Mouse (Mus musculus) bone marrow, adult 2 months (tissue): Measurements from ENCODE around the gene B3galnt2. TPM values are rescaled to one million over a fixed set of nuclear protein-coding genes. Genes with fewer than 3 reads are reported as not detected.

Experiments
- H3K27ac ChIP-seq: fragments of 200-500 bp; 2 replicates; pipeline ENCODE4 v1.5.1; 2012; ENCODE audit warnings: low read depth, mild to moderate bottlenecking, control low read depth, inconsistent platforms, low read length; ENCODE audit not compliant: control insufficient read depth, poor library complexity, insufficient read depth
- H3K4me1 ChIP-seq: fragments of 200-500 bp; 2 replicates; pipeline ENCODE4 v1.6.1; 2011; ENCODE audit warnings: low read length; ENCODE audit not compliant: control insufficient read depth, insufficient read depth
- H3K4me3 ChIP-seq: fragments of 200-500 bp; replicated peaks from 2 replicates; pipeline ENCODE3; 2011; ENCODE audit warnings: mild to moderate bottlenecking, low read depth, low read length, control low read depth; ENCODE audit not compliant: control insufficient read depth
- CTCF ChIP-seq: fragments of 200-500 bp; IDR thresholded peaks from 2 replicates; pipeline ENCODE4 v1.5.1; 2011; ENCODE audit warnings: low read length, control low read depth; ENCODE audit not compliant: control insufficient read depth, insufficient read depth
- POLR2A ChIP-seq: fragments of 200-500 bp; IDR thresholded peaks from 2 replicates; pipeline ENCODE4 v1.6.1; 2011; ENCODE audit warnings: low read depth, mild to moderate bottlenecking, control low read depth, low read length, borderline replicate concordance; ENCODE audit not compliant: control insufficient read depth
- WGBS: fragments of 180-500 bp; shearing (Covaris S2); methylation state at CpG from one replicate; pipeline ENCODE4 v1.1.7; 2018; 5-methylcytosine and 5-hydroxymethylcytosine counted together
- polyA plus RNA-seq: library from polyadenylated mRNA; stranded (reverse); fragments of >200 nt; gene quantifications from 2 replicates; pipeline ENCODE4 v1.2.4, GENCODE M21; 2011; ENCODE audit warnings: low replicate concordance; ENCODE audit not compliant: missing spikeins, insufficient read depth, insufficient read length

The B3galnt2 gene
- 12.5 and 14.5 TPM in 2 replicates for polyA plus RNA-seq

DNA sequence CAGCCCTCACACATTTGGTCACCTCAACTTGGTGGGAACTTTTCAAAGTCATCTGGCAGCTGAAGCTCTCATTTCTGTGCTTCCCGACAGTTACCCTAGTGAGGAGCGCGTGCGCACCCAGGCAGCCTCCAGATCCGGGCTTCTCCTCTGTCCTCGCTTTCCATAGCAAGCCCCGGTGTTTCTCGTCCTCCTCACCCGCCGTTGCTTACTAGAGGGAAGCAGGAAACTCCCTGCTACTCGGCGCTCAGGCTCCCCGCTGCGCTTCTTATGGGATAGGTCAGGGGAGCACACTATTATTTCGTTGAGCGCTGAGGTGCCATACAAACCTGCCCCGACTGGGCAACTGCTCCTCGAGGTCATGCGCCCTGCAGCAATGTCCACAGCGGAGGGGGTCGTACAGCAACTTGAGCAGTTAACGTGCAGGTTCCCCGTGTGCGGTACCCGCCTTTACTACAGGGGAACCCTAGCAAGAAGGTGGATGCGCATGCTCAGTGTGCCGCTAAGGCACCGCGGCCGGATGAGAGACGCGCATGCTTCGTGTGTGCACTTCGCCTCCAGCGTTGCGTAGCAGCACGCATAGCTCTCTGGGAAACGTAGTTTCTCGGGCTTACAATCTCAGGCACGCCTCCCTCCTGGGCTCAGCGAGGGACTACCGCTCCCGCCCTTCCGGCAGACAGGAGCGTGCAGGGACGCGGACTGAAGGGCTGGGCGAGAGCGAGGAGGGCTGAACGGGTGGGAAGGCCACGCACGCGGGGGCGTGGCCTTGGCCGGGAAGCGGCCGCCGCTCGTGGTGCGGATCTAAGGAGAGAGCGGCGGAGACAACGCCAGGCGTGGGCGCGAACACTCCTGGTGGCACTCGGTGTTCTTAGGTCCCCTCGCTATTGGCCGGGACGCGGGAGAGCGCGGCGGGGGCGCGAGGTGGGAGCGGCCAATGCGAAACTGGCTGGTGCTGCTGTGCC is at the start of gene B3galnt2:
Gene B3galnt2 (plus strand): TSS at position 596 of the 959 bp plus-strand sequence.
- TF ChIP-seq CTCF: 0 out of 2 replicates have a peak, but pooled peaks have one; percentile 1
- TF ChIP-seq POLR2A: peak; percentile 79
- Histone ChIP-seq H3K4me3 (peak within 1 kb of the TSS; percentile 84), H3K27ac (peak within 1 kb of the TSS; percentile 73), H3K4me1 (peaks cover 2% of the 10 kb centered on the region; the same call in 1 of the 2 replicates)
- under 1% methylated on average over 78 of the region's 78 CpGs for WGBS

DNA sequence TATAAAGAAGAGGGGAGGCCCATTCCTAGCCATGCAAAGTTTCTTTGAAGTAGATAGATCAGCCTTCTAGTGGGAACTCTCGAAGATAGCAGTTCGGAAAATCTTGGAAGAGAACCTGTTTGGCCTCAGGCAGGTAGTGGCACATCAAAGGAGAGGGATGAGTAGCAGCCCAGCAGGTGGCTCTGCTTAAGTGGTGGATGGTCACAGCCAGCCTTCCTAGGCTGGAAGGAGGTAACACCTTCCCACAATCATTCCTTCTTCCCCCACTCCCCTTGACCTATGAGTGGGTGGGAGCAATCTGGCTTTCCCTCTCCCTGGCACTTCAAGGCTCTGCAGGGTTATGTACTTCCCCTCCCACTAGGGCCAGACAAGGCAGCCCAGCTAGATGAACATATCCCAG is 42.9 kb upstream of the B3galnt2 start:
- no peak for TF ChIP-seq CTCF
- no peak for TF ChIP-seq POLR2A
- Histone ChIP-seq H3K4me3 (no peak overlapping the region), H3K4me1 (no peaks in the 10 kb centered on the region), H3K27ac (no peak overlapping the region)
- WGBS: 74% methylated on average over 2 of the region's 2 CpGs

DNA sequence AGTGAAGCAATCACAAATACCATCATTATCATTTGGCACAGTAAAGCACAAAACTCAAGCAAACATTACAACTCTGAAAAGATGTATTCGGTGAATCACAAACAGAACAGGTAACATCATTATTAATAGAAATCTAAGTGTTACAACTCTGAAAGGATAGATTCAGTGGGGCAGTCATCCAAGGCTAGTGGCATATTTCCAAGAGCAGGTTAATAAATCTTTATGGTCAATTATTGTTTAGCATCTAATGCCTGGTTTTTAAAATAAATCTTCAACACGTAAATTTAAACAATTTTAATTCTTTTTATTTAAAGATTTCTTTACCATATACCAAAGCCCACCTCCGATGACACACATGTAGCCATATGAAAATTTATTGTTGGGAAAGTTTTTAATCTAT is 34.9 kb upstream of the B3galnt2 start:
- 87% methylated on average over 3 of the region's 3 CpGs for WGBS
- TF ChIP-seq POLR2A: no peak
- TF ChIP-seq CTCF: no peak
- Histone ChIP-seq H3K4me3 (no peak overlapping the region), H3K27ac (no peak overlapping the region), H3K4me1 (no peaks in the 10 kb centered on the region)

GRCm38 (mm10) chr13:13922526-13922925 is 31.7 kb upstream of the B3galnt2 start:
- no peaks in the 10 kb centered on the region for H3K4me1 ChIP-seq
- H3K4me3 ChIP-seq: no peak overlapping the region
- no peak overlapping the region for H3K27ac ChIP-seq
- TF ChIP-seq POLR2A (no peak), CTCF (no peak)

- H3K27ac ChIP-seq: no peak overlapping the region
- no peak for TF ChIP-seq CTCF
- no peak for TF ChIP-seq POLR2A
- no peaks in the 10 kb centered on the region for H3K4me1 ChIP-seq
- H3K4me3 ChIP-seq: no peak overlapping the region
- 63% methylated on average over 2 of the region's 2 CpGs for WGBS
Observed at GRCm38 (mm10) chr13:13929982-13930381, 24.3 kb upstream of the B3galnt2 start.

DNA sequence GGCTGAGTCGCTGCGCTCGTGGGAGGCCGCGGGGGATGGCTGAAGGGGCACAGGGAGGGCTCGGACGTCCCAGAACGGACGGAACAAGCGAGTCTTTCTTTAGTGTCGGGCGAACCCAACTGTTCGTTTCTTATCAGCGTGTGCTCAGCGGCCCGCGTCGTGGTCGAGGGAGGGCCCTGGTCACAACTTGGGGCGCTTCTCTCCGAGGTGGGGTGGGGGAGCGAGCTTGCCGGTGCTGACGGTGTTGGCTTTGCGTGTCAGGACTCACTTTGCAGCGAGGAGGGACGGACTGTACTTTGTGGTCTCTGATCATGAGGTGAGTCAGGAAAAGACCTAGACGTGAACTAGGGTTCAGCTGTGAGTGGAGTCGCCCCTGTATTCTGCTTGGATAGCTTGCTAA is 662 bp downstream of the B3galnt2 start:
- Histone ChIP-seq H3K4me1 (peaks cover 2% of the 10 kb centered on the region; the same call in 1 of the 2 replicates), H3K4me3 (peak overlapping the region; percentile 84), H3K27ac (peak overlapping the region; percentile 73)
- TF ChIP-seq POLR2A (no peak), CTCF (no peak)
- under 1% methylated on average over 29 of the region's 29 CpGs for WGBS

- Histone ChIP-seq H3K4me3 (no peak overlapping the region), H3K27ac (no peak overlapping the region), H3K4me1 (peaks cover 2% of the 10 kb centered on the region; the same call in 1 of the 2 replicates)
- TF ChIP-seq POLR2A: no peak
- TF ChIP-seq CTCF: no peak
- WGBS: 82% methylated on average over 4 of the region's 4 CpGs
Observed at GRCm38 (mm10) chr13:13956686-13957085, 2.4 kb downstream of the B3galnt2 start.

DNA sequence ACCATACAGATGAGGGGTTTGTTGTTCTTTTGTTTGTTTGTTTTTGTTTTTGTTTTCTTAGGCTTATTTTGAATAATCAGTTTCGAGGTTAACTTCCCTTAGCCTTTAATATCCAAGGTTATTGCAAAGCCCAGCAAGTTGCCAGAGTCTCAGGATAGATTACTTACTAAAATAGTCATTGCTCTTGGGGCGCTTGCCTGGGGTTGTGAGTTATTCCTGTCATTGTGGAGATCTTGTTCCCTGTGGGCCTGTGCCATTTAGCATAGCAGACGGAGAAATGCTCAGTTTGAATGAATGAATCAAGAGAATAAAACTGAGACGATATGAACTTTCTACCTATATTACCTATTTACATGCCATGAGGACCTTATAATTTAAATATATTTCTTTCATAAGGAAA is 5.9 kb downstream of the B3galnt2 start:
- 86% methylated on average over 4 of the region's 4 CpGs for WGBS
- peaks cover 2% of the 10 kb centered on the region; the same call in 1 of the 2 replicates for H3K4me1 ChIP-seq
- no peak overlapping the region for H3K4me3 ChIP-seq
- TF ChIP-seq CTCF (no peak), POLR2A (no peak)
- H3K27ac ChIP-seq: no peak overlapping the region
